Mouse (Mus musculus) cerebellum, postnatal 4 days (tissue): ENCODE results near the gene Hif3a.
"Not testable (repeated sequence)": the region's sequence is repeated elsewhere in the genome, so short reads cannot be mapped to it uniquely, and the experiment has no call there.

Source experiments
- DNase-seq, 2 experiments: peaks; one replicate each; pipeline ENCODE4 v3.0.0; 2022; ENCODE audit warnings: low spot score in 2 of 2, mixed read lengths in 1 of 2

Gene Hif3a

GRCm38 (mm10) chr7:17062389-17062788, at the start of gene Hif3a:
TSS of gene Hif3a (minus strand) at chr7:17062427.
- DNase-seq, result peak; percentile 60 to 61

GRCm38 (mm10) chr7:17101631-17102030, 39.4 kb upstream of the Hif3a start:
- DNase-seq, result not testable (repeated sequence)

GRCm38 (mm10) chr7:17091280-17091679, 29.1 kb upstream of the Hif3a start:
- no peak for DNase-seq

GRCm38 (mm10) chr7:17090058-17090585, 27.9 kb upstream of the Hif3a start:
- no peak for DNase-seq

- DNase-seq, result no peak
These were observed 25.5 kb upstream of the Hif3a start for GRCm38 (mm10) chr7:17087731-17088130.

- no peak for DNase-seq
These were observed 20.5 kb upstream of the Hif3a start for GRCm38 (mm10) chr7:17082766-17083165.

GRCm38 (mm10) chr7:17078076-17078654, 15.9 kb upstream of the Hif3a start:
- DNase-seq, result no peak

GRCm38 (mm10) chr7:17076542-17076941, 14.3 kb upstream of the Hif3a start:
- no peak for DNase-seq

- peak in 1 of 2 experiments; percentile 71 for DNase-seq
These were observed 11.8 kb upstream of the Hif3a start, which contains the start of gene Psg16 for GRCm38 (mm10) chr7:17073904-17074615. TSS of gene Psg16 (plus strand) at chr7:17074040.

- DNase-seq, result no peak
These were observed 11.3 kb upstream of the Hif3a start for GRCm38 (mm10) chr7:17073513-17073903.

GRCm38 (mm10) chr7:17067651-17068050, 5.4 kb upstream of the Hif3a start:
- not testable (repeated sequence) for DNase-seq

GRCm38 (mm10) chr7:17067000-17067399, 4.8 kb upstream of the Hif3a start:
- DNase-seq, result no peak

- DNase-seq, result peak; percentile 52 to 86
These were observed 4.2 kb upstream of the Hif3a start for GRCm38 (mm10) chr7:17066412-17066811.

- DNase-seq, result no peak
These were observed 3.4 kb upstream of the Hif3a start for GRCm38 (mm10) chr7:17065620-17066019.

- DNase-seq, result no peak
These were observed 618 bp upstream of the Hif3a start for GRCm38 (mm10) chr7:17062845-17063244.

GRCm38 (mm10) chr7:17060782-17061605, 1.2 kb downstream of the Hif3a start:
- DNase-seq, result no peak

- DNase-seq, result peak; percentile 80 to 88
These were observed 2.0 kb downstream of the Hif3a start for GRCm38 (mm10) chr7:17060031-17060781.

- no peak for DNase-seq
These were observed 2.8 kb downstream of the Hif3a start for GRCm38 (mm10) chr7:17059463-17059844.

- no peak for DNase-seq
These were observed 3.3 kb downstream of the Hif3a start for GRCm38 (mm10) chr7:17058816-17059462.

- no peak for DNase-seq
These were observed 4.0 kb downstream of the Hif3a start for GRCm38 (mm10) chr7:17058071-17058689.
